Mouse (Mus musculus) small intestine, adult 2 months (tissue): ENCODE measurements around the gene Tmem19.

ENCODE experiments used
- CTCF ChIP-seq: fragments of 200-500 bp; IDR thresholded peaks from 2 replicates; pipeline ENCODE4 v1.5.1; 2012; ENCODE audit warnings: low read depth, mild to moderate bottlenecking, control low read depth, inconsistent platforms, low read length, moderate library complexity, mixed read lengths; ENCODE audit not compliant: insufficient replicate concordance, insufficient read length; ENCODE audit errors: extremely low read depth
- POLR2A ChIP-seq: fragments of 200-500 bp; IDR thresholded peaks from 2 replicates; pipeline ENCODE4 v1.6.1; 2012; ENCODE audit warnings: low read depth, mild to moderate bottlenecking, control low read depth, inconsistent platforms, low read length, moderate library complexity

- TF ChIP-seq CTCF (no peak), POLR2A (no peak)
Observed at GRCm38 (mm10) chr10:115314287-115314581, 48.1 kb downstream of the Tmem19 start.
